Comparison of ENCODE assay signal across 12 mouse cellular contexts in genomic region chr6:32407574-32408185, GRCm38 (mm10).
A peak's percentile ranks its signal among the peaks of the same experiment; 100 is the strongest.
DNase-seq lines count a peak whose midpoint lies in the region; ATAC-seq and TF ChIP-seq lines count a peak whose summit lies in the region.
"Had no signal": no experiment of that assay in that cellular context is flagged by ENCODE, and none has a peak within 500 bp of the region (broad histone marks: within the 10 kb centered on the region; RNA-seq: fewer than 3 reads in every experiment).

No protein-coding gene starts in this region.

- no peak for TF ChIP-seq CTCF in midbrain, postnatal 0 days (IDR thresholded peaks at IDR 0.05)

- no peaks in the 10 kb centered on the region for H3K36me3 ChIP-seq in hindbrain, embryonic 12.5 days
- H3K36me3 ChIP-seq in midbrain, postnatal 0 days (ENCODE audit: insufficient read depth, low read length), result no peaks in the 10 kb centered on the region
- no peaks in the 10 kb centered on the region for H3K36me3 ChIP-seq in intestine, embryonic 15.5 days
- H3K36me3 ChIP-seq: embryonic facial prominence, embryonic 13.5 days; heart, embryonic 13.5 days had no signal

- no peak overlapping the region for H3K9ac ChIP-seq in hindbrain, embryonic 12.5 days
- H3K9ac ChIP-seq in midbrain, postnatal 0 days (replicated peaks; ENCODE audit: low read length, poor library complexity, severe bottlenecking), result no peak overlapping the region
- no peak overlapping the region for H3K9ac ChIP-seq in intestine, embryonic 15.5 days
- H3K9ac ChIP-seq: embryonic facial prominence, embryonic 13.5 days; heart, embryonic 13.5 days had no signal

- peak; percentile 83 for ATAC-seq in hindbrain, embryonic 12.5 days (ENCODE audit: low FRiP score)
- ATAC-seq in midbrain, postnatal 0 days (ENCODE audit: low FRiP score), result no peak; the same call in 1 of the 2 replicates
- no peak for ATAC-seq in intestine, embryonic 15.5 days

- H3K9me3 ChIP-seq in hindbrain, embryonic 12.5 days (replicated peaks), result no peaks in the 10 kb centered on the region
- H3K9me3 ChIP-seq in midbrain, postnatal 0 days (ENCODE audit: low read length), result no peaks in the 10 kb centered on the region
- H3K9me3 ChIP-seq in intestine, embryonic 15.5 days, result no peaks in the 10 kb centered on the region
- H3K9me3 ChIP-seq: embryonic facial prominence, embryonic 13.5 days; heart, embryonic 13.5 days had no signal

- 0 out of 2 replicates have a peak overlapping the region, but pooled peaks have one; percentile 41 for H3K27ac ChIP-seq in hindbrain, embryonic 12.5 days
- H3K27ac ChIP-seq in midbrain, postnatal 0 days (ENCODE audit: low read depth, low read length), result no peak overlapping the region
- H3K27ac ChIP-seq in intestine, embryonic 15.5 days, result no peak overlapping the region
- H3K27ac ChIP-seq: embryonic facial prominence, embryonic 13.5 days; heart, embryonic 13.5 days had no signal

- peaks cover 17% of the 10 kb centered on the region for H3K4me1 ChIP-seq in hindbrain, embryonic 12.5 days
- H3K4me1 ChIP-seq in midbrain, postnatal 0 days (ENCODE audit: insufficient read depth, low read length), result peaks cover 2% of the 10 kb centered on the region; the same call in 1 of the 2 replicates
- H3K4me1 ChIP-seq in intestine, embryonic 15.5 days (replicated peaks), result 0 out of 2 replicates have a peak, but pooled peaks cover 2% of the 10 kb centered on the region

- H3K4me2 ChIP-seq in hindbrain, embryonic 12.5 days (replicated peaks), result no peak overlapping the region
- H3K4me2 ChIP-seq in midbrain, postnatal 0 days (ENCODE audit: low read depth, low read length, poor library complexity, severe bottlenecking), result no peak overlapping the region
- no peak overlapping the region for H3K4me2 ChIP-seq in intestine, embryonic 15.5 days (replicated peaks)
- H3K4me2 ChIP-seq: embryonic facial prominence, embryonic 13.5 days; heart, embryonic 13.5 days had no signal

- 44% methylated on average over 8 of the region's 8 CpGs for WGBS in hindbrain, embryonic 12.5 days
- 50% methylated on average over 8 of the region's 8 CpGs for WGBS in midbrain, postnatal 0 days
- WGBS in intestine, embryonic 15.5 days, result 31% methylated on average over 8 of the region's 8 CpGs

- H3K27me3 ChIP-seq in hindbrain, embryonic 12.5 days, result no peaks in the 10 kb centered on the region
- H3K27me3 ChIP-seq in midbrain, postnatal 0 days (ENCODE audit: insufficient read depth, low read length), result no peaks in the 10 kb centered on the region
- H3K27me3 ChIP-seq in intestine, embryonic 15.5 days (replicated peaks), result no peaks in the 10 kb centered on the region
- H3K27me3 ChIP-seq: embryonic facial prominence, embryonic 13.5 days; heart, embryonic 13.5 days had no signal

- no peak overlapping the region for H3K4me3 ChIP-seq in hindbrain, embryonic 12.5 days
- H3K4me3 ChIP-seq in midbrain, postnatal 0 days (ENCODE audit: low read depth, low read length), result no peak overlapping the region
- no peak overlapping the region for H3K4me3 ChIP-seq in intestine, embryonic 15.5 days (replicated peaks)
- H3K4me3 ChIP-seq: embryonic facial prominence, embryonic 13.5 days; heart, embryonic 13.5 days had no signal

- DNase-seq in kidney, postnatal 10 days, result peak; percentile 36
- DNase-seq in kidney, adult 9 months, result no peak
- peak; percentile 29 for DNase-seq in embryo, embryonic 9.5 days (ENCODE audit: extremely low spot score)
- DNase-seq in midbrain, postnatal 0 days (ENCODE audit: low spot score), result peak; percentile 65
- DNase-seq in adrenal gland, postnatal 10 days, result no peak
- no peak for DNase-seq in right cerebral cortex, postnatal 14 days
- DNase-seq: liver; thymus, adult 2 months had no signal

Comparison
In these comparisons a context has a peak if more than half of its experiments do, and no peak if none do; other contexts are left out.
1. DNase-seq: peak in kidney, postnatal 10 days (single experiment), embryo, embryonic 9.5 days (single experiment) and midbrain, postnatal 0 days (single experiment); none in kidney, adult 9 months (single experiment), adrenal gland, postnatal 10 days (single experiment) and right cerebral cortex, postnatal 14 days (single experiment).